Mouse (Mus musculus) MEL (cell line): ENCODE results near the gene Ptpra. TPM values are rescaled to one million over a fixed set of nuclear protein-coding genes. Genes with fewer than 3 reads are reported as not detected.

Source experiments
- DNase-seq: peaks from one replicate; pipeline ENCODE4 v3.0.0; 2011; ENCODE audit warnings: low read depth, low spot score
- H3K27ac ChIP-seq: 2 replicates; pipeline ENCODE4 v1.5.1; 2012; ENCODE audit warnings: low read depth, mild to moderate bottlenecking, control low read depth, low read length, moderate library complexity; ENCODE audit not compliant: control insufficient read depth
- H3K27me3 ChIP-seq, 2 experiments: fragments of 150-350 bp in 1 of 2; sonication (generic) in 1 of 2; 2 replicates each; pipeline ENCODE4 v1.6.1; 2012; ENCODE audit warnings: low read length in 2 of 2, mild to moderate bottlenecking in 2 of 2, improper control_type of control experiment in 1 of 2, moderate library complexity in 1 of 2; ENCODE audit not compliant: insufficient read depth in 2 of 2, control insufficient read depth in 1 of 2
- H3K36me3 ChIP-seq, 2 experiments: 2 replicates each; pipeline ENCODE4 v1.6.1; 2012 to 2014; ENCODE audit warnings: low read length in 2 of 2, improper control_type of control experiment in 1 of 2, inconsistent platforms in 1 of 2, mild to moderate bottlenecking in 1 of 2; ENCODE audit not compliant: insufficient read depth in 2 of 2, control insufficient read depth in 1 of 2
- H3K4me1 ChIP-seq, 2 experiments: fragments of 150-350 bp in 1 of 2; sonication (generic) in 1 of 2; 2 replicates each; pipeline ENCODE4 v1.6.1; 2012; ENCODE audit warnings: low read length in 2 of 2, improper control_type of control experiment in 1 of 2, mild to moderate bottlenecking in 1 of 2; ENCODE audit not compliant: insufficient read depth in 2 of 2, control insufficient read depth in 1 of 2
- H3K4me3 ChIP-seq, 2 experiments: fragments of 150-350 bp in 1 of 2; sonication (generic) in 1 of 2; 2 replicates each; pipeline ENCODE4 v1.5.1; 2012; ENCODE audit warnings: low read depth in 2 of 2, low read length in 2 of 2, mild to moderate bottlenecking in 2 of 2, moderate library complexity in 2 of 2, control low read depth in 1 of 2, improper control_type of control experiment in 1 of 2; ENCODE audit not compliant: control insufficient read depth in 1 of 2, insufficient read depth in 1 of 2
- H3K79me2 ChIP-seq: 2 replicates; pipeline ENCODE4 v1.6.1; 2012; ENCODE audit warnings: mild to moderate bottlenecking, low read length, moderate library complexity; ENCODE audit not compliant: control insufficient read depth, poor library complexity, insufficient read depth
- H3K9ac ChIP-seq: 2 replicates; pipeline ENCODE4 v1.6.1; 2012; ENCODE audit warnings: low read depth, mild to moderate bottlenecking, control low read depth, low read length, moderate library complexity; ENCODE audit not compliant: control insufficient read depth, poor library complexity, severe bottlenecking
- H3K9me3 ChIP-seq: fragments of 150-350 bp; sonication (generic); replicated peaks from 2 replicates; pipeline ENCODE4 v1.6.1; 2012; ENCODE audit warnings: mild to moderate bottlenecking, low read length, improper control_type of control experiment, moderate library complexity; ENCODE audit not compliant: insufficient read depth
- BHLHE40 ChIP-seq: IDR thresholded peaks from 2 replicates; pipeline ENCODE4 v1.6.1; 2012; ENCODE audit warnings: low read depth, mild to moderate bottlenecking, inconsistent platforms, low read length, improper control_type of control experiment, borderline replicate concordance
- CHD2 ChIP-seq: IDR thresholded peaks from 2 replicates; pipeline ENCODE4 v1.6.1; 2011; ENCODE audit warnings: low read length, improper control_type of control experiment
- CTCF ChIP-seq, 3 experiments: IDR thresholded peaks in 2 of 3; conservative IDR thresholded peaks in 1 of 3; 2 replicates each; pipeline ENCODE4 v1.5.1; 2011 to 2012; ENCODE audit warnings: low read length in 3 of 3, low read depth in 2 of 3, mild to moderate bottlenecking in 2 of 3, improper control_type of control experiment in 1 of 3, inconsistent platforms in 1 of 3, mixed read lengths in 1 of 3, moderate library complexity in 1 of 3; ENCODE audit not compliant: control insufficient read depth in 1 of 3, insufficient read depth in 1 of 3, poor library complexity in 1 of 3, severe bottlenecking in 1 of 3
- E2F4 ChIP-seq: IDR thresholded peaks from 2 replicates; pipeline ENCODE4 v1.6.1; 2011; ENCODE audit warnings: low read depth, low read length, improper control_type of control experiment, borderline replicate concordance
- ELF1 ChIP-seq: IDR thresholded peaks from 2 replicates; pipeline ENCODE4 v1.6.1; 2014; ENCODE audit warnings: low read depth, mild to moderate bottlenecking, inconsistent platforms, low read length, improper control_type of control experiment, moderate library complexity
- EP300 ChIP-seq, 2 experiments: IDR thresholded peaks; 2 replicates each; pipeline ENCODE4 v1.6.1; 2011; ENCODE audit warnings: improper control_type of control experiment in 2 of 2, low read length in 2 of 2, low read depth in 1 of 2, mild to moderate bottlenecking in 1 of 2
- ETS1 ChIP-seq: IDR thresholded peaks from 2 replicates; pipeline ENCODE4 v1.6.1; 2012; ENCODE audit warnings: low read depth, mild to moderate bottlenecking, inconsistent platforms, low read length, improper control_type of control experiment, moderate library complexity
- GABPA ChIP-seq: IDR thresholded peaks from 2 replicates; pipeline ENCODE4 v1.6.1; 2012; ENCODE audit warnings: low read depth, mild to moderate bottlenecking, inconsistent platforms, low read length, improper control_type of control experiment, moderate library complexity
- GATA1 ChIP-seq: IDR thresholded peaks from 2 replicates; pipeline ENCODE4 v1.6.1; 2011; ENCODE audit warnings: low read depth, low read length, improper control_type of control experiment
- JUND ChIP-seq: IDR thresholded peaks from 2 replicates; pipeline ENCODE4 v1.6.1; 2011; ENCODE audit warnings: low read depth, mild to moderate bottlenecking, improper control_type of control experiment, low read length
- MAFK ChIP-seq: IDR thresholded peaks from 2 replicates; pipeline ENCODE4 v1.6.1; 2011; ENCODE audit warnings: low read depth, mild to moderate bottlenecking, low read length, improper control_type of control experiment, borderline replicate concordance
- MAX ChIP-seq: IDR thresholded peaks from 2 replicates; pipeline ENCODE4 v1.6.1; 2011; ENCODE audit warnings: low read length, improper control_type of control experiment
- MAZ ChIP-seq: IDR thresholded peaks from 2 replicates; pipeline ENCODE4 v1.6.1; 2012; ENCODE audit warnings: low read depth, mild to moderate bottlenecking, inconsistent platforms, low read length, improper control_type of control experiment
- MEF2A ChIP-seq: IDR thresholded peaks from 2 replicates; pipeline ENCODE4 v1.6.1; 2014; ENCODE audit warnings: low read depth, mild to moderate bottlenecking, inconsistent platforms, low read length, improper control_type of control experiment; ENCODE audit not compliant: poor library complexity, insufficient replicate concordance, severe bottlenecking; ENCODE audit errors: extremely low read depth
- MYB ChIP-seq: IDR thresholded peaks from 2 replicates; pipeline ENCODE4 v1.6.1; 2011; ENCODE audit warnings: mild to moderate bottlenecking, low read depth, low read length, improper control_type of control experiment
- MYC ChIP-seq: IDR thresholded peaks from 2 replicates; pipeline ENCODE4 v1.6.1; 2011; ENCODE audit warnings: low read depth, mild to moderate bottlenecking, low read length, improper control_type of control experiment, moderate library complexity
- NRF1 ChIP-seq: IDR thresholded peaks from 2 replicates; pipeline ENCODE4 v1.6.1; 2014; ENCODE audit warnings: low read depth, mild to moderate bottlenecking, inconsistent platforms, low read length, improper control_type of control experiment, moderate library complexity; ENCODE audit not compliant: poor library complexity, insufficient read depth, severe bottlenecking
- POLR2A ChIP-seq, 2 experiments: IDR thresholded peaks; 2 replicates each; pipeline ENCODE4 v1.6.1; 2011 to 2012; ENCODE audit warnings: low read length in 2 of 2, mild to moderate bottlenecking in 2 of 2, control low read depth in 1 of 2, improper control_type of control experiment in 1 of 2, low read depth in 1 of 2, moderate library complexity in 1 of 2; ENCODE audit not compliant: control insufficient read depth in 1 of 2, insufficient read depth in 1 of 2, poor library complexity in 1 of 2
- POLR2AphosphoS2 ChIP-seq: IDR thresholded peaks from 2 replicates; pipeline ENCODE4 v1.6.1; 2011; ENCODE audit warnings: low read length, improper control_type of control experiment
- POLR2AphosphoS5 ChIP-seq: IDR thresholded peaks from 2 replicates; pipeline ENCODE4 v1.6.1; 2012; ENCODE audit warnings: low read depth, borderline replicate concordance, mild to moderate bottlenecking, inconsistent platforms, low read length, moderate library complexity, mixed read lengths
- RAD21 ChIP-seq: IDR thresholded peaks from 2 replicates; pipeline ENCODE4 v1.6.1; 2011; ENCODE audit warnings: mild to moderate bottlenecking, low read depth, low read length, improper control_type of control experiment
- RCOR1 ChIP-seq: IDR thresholded peaks from 2 replicates; pipeline ENCODE4 v1.6.1; 2012; ENCODE audit warnings: low read depth, mild to moderate bottlenecking, inconsistent platforms, low read length, improper control_type of control experiment
- SIN3A ChIP-seq: IDR thresholded peaks from 2 replicates; pipeline ENCODE4 v1.6.1; 2012; ENCODE audit warnings: low read length, improper control_type of control experiment, inconsistent platforms
- SMC3 ChIP-seq: IDR thresholded peaks from 2 replicates; pipeline ENCODE4 v1.6.1; 2011; ENCODE audit warnings: low read depth, low read length, improper control_type of control experiment
- TAL1 ChIP-seq: IDR thresholded peaks from 2 replicates; pipeline ENCODE4 v1.6.1; 2012; ENCODE audit warnings: mild to moderate bottlenecking, inconsistent platforms, low read length, moderate library complexity, mixed read lengths
- TBP ChIP-seq: IDR thresholded peaks from 2 replicates; pipeline ENCODE4 v1.8.0; 2011; ENCODE audit warnings: low read depth, low read length, improper control_type of control experiment
- TCF12 ChIP-seq: IDR thresholded peaks from 2 replicates; pipeline ENCODE4 v1.6.1; 2014; ENCODE audit warnings: low read depth, mild to moderate bottlenecking, inconsistent platforms, low read length, improper control_type of control experiment, moderate library complexity
- USF1 ChIP-seq: IDR thresholded peaks from 2 replicates; pipeline ENCODE4 v1.6.1; 2014; ENCODE audit warnings: low read depth, mild to moderate bottlenecking, inconsistent platforms, low read length, improper control_type of control experiment, moderate library complexity
- USF2 ChIP-seq, 2 experiments: IDR thresholded peaks; 2 replicates each; pipeline ENCODE4 v1.6.1; 2011 to 2012; ENCODE audit warnings: improper control_type of control experiment in 2 of 2, low read length in 2 of 2, borderline replicate concordance in 1 of 2, inconsistent platforms in 1 of 2, low read depth in 1 of 2, mild to moderate bottlenecking in 1 of 2; ENCODE audit not compliant: insufficient read depth in 1 of 2
- ZC3H11A ChIP-seq: IDR thresholded peaks from 2 replicates; pipeline ENCODE4 v1.6.1; 2012; ENCODE audit warnings: low read depth, mild to moderate bottlenecking, inconsistent platforms, low read length, improper control_type of control experiment
- ZKSCAN1 ChIP-seq: IDR thresholded peaks from 2 replicates; pipeline ENCODE4 v1.6.1; 2012; ENCODE audit warnings: low read depth, mild to moderate bottlenecking, inconsistent platforms, low read length, improper control_type of control experiment, moderate library complexity
- ZMIZ1 ChIP-seq: IDR thresholded peaks from 2 replicates; pipeline ENCODE4 v1.6.1; 2012; ENCODE audit warnings: low read depth, mild to moderate bottlenecking, inconsistent platforms, low read length, improper control_type of control experiment, moderate library complexity
- polyA plus RNA-seq, 2 experiments: library from polyadenylated mRNA; stranded (reverse) in 1 of 2; unstranded in 1 of 2; fragments of >175 nt in 1 of 2; fragments of >200 nt in 1 of 2; gene quantifications; 2 replicates each; pipeline versions ENCODE4 v1.2.1 to v1.2.4; 2012; ENCODE audit warnings: low replicate concordance in 2 of 2, low read depth in 1 of 2; ENCODE audit not compliant: insufficient read length in 2 of 2, insufficient read depth in 1 of 2, missing spikeins in 1 of 2
- total RNA-seq: library from RNA; depleted of rRNA; stranded (reverse); fragments of 300-350 nt; gene quantifications from 2 replicates; pipeline ENCODE4 v1.2.3, GENCODE M21; 2012

Gene Ptpra
- total and polyA plus RNA-seq, 3 experiments: 28.1 to 68.3 TPM; not detected in 1

GRCm38 (mm10) chr2:130586016-130586415 is 135.9 kb downstream of the Ptpra start:
- Histone ChIP-seq H3K27ac (no peak overlapping the region), H3K9ac (no peak overlapping the region), H3K4me3 (no peak overlapping the region), H3K4me1 (peaks cover 11 to 25% of the 10 kb centered on the region in 2 experiments)
- TF ChIP-seq ETS1: no peak
- TF ChIP-seq POLR2A (IDR thresholded peaks at IDR 0.05; ENCODE audit: control insufficient read depth in 1 of 2, insufficient read depth in 1 of 2, low read depth in 1 of 2, low read length in 2 of 2, poor library complexity in 1 of 2): no peak
- TF ChIP-seq RCOR1: no peak
- TF ChIP-seq, all 39 proteins: peak for 0
- no peak for DNase-seq
- H3K27me3 ChIP-seq: no peaks in the 10 kb centered on the region
- no peaks in the 10 kb centered on the region for H3K79me2 ChIP-seq
- peaks cover 0 to 8% of the 10 kb centered on the region in 2 experiments; a peak in 2 of 4 replicates for H3K36me3 ChIP-seq
- H3K9me3 ChIP-seq: no peaks in the 10 kb centered on the region

DNA sequence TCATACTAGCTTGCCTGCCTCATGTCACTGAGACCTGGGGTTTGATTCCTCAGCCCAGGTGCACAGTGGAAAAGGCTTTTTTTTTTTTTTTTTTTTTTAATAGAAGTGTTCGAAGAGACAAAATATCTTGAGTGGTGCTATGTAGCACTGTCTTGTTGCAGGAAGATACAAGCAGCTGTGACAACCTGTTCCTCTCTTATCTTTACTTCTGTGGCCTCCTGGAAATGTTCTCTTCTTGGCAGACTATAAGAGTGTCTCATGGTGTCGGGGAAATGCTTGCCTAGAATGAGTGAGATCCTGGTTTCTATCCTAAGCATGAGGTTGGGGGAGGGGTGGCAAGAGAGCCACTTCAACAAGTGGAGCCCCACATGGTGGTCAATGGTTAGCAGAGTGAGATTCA is 138.3 kb downstream of the Ptpra start:
- Histone ChIP-seq H3K27ac (peak overlapping the region; percentile 8; the same call in 1 of the 2 replicates), H3K79me2 (no peaks in the 10 kb centered on the region), H3K4me1 (peaks cover 11 to 25% of the 10 kb centered on the region in 2 experiments), H3K4me3 (no peak overlapping the region), H3K36me3 (peaks cover 0 to 8% of the 10 kb centered on the region in 2 experiments; a peak in 2 of 4 replicates), H3K9ac (no peak overlapping the region), H3K27me3 (no peaks in the 10 kb centered on the region), H3K9me3 (no peaks in the 10 kb centered on the region)
- DNase-seq: peak; percentile 67
- TF ChIP-seq RAD21: no peak
- TF ChIP-seq EP300 (IDR thresholded peaks at IDR 0.05; ENCODE audit: low read depth in 1 of 2, low read length in 2 of 2): peak; percentile 12 to 30; a peak in 3 of 4 replicates
- no peak for TF ChIP-seq SMC3
- no peak for TF ChIP-seq JUND
- TF ChIP-seq ZMIZ1: no peak
- peak; percentile 72 for TF ChIP-seq GATA1
- TF ChIP-seq MAZ: no peak
- TF ChIP-seq MAFK: no peak
- TF ChIP-seq TAL1: no peak
- no peak for TF ChIP-seq MYB
- TF ChIP-seq ZC3H11A: no peak
- peak; percentile 38; the same call in 1 of the 2 replicates for TF ChIP-seq MAX
- peak; percentile 46; the same call in 1 of the 2 replicates for TF ChIP-seq MYC
- TF ChIP-seq POLR2AphosphoS2: no peak
- TF ChIP-seq RCOR1: no peak
- no peak for TF ChIP-seq GABPA
- no peak for TF ChIP-seq USF1
- TF ChIP-seq TBP: no peak
- TF ChIP-seq NRF1: no peak
- TF ChIP-seq ELF1: no peak
- TF ChIP-seq MEF2A: no peak
- no peak for TF ChIP-seq POLR2A (IDR thresholded peaks at IDR 0.05; ENCODE audit: control insufficient read depth in 1 of 2, insufficient read depth in 1 of 2, low read depth in 1 of 2, low read length in 2 of 2, poor library complexity in 1 of 2)
- TF ChIP-seq USF2 (IDR thresholded peaks at IDR 0.05; ENCODE audit: borderline replicate concordance in 1 of 2, insufficient read depth in 1 of 2, low read depth in 1 of 2, low read length in 2 of 2): no peak
- TF ChIP-seq BHLHE40: no peak
- TF ChIP-seq SIN3A: peak; percentile 46
- TF ChIP-seq ZKSCAN1: no peak
- TF ChIP-seq CTCF (IDR thresholded peaks at IDR 0.05 in 2 of 3, conservative IDR thresholded peaks at IDR 0.05 in 1 of 3; ENCODE audit: control insufficient read depth in 1 of 3, insufficient read depth in 1 of 3, low read depth in 2 of 3, low read length in 3 of 3, poor library complexity in 1 of 3, severe bottlenecking in 1 of 3): no peak
- TF ChIP-seq E2F4: no peak
- TF ChIP-seq TCF12: peak; percentile 69
- TF ChIP-seq POLR2AphosphoS5: no peak
- TF ChIP-seq CHD2: no peak
